Mouse (Mus musculus) natural killer cell, adult 2 months (primary cell): ENCODE measurements around the gene Pitpnm1.

Experiments used
- DNase-seq, 2 experiments: peaks; one replicate each; pipeline ENCODE4 v3.0.0; 2022; ENCODE audit warnings: low spot score in 2 of 2

Pitpnm1 gene

GRCm38 (mm10) chr19:4140147-4140546, 40.3 kb downstream of the Pitpnm1 start:
- DNase-seq = no peak

GRCm38 (mm10) chr19:4142416-4143173, 42.8 kb downstream of the Pitpnm1 start:
- no peak for DNase-seq

- no peak for DNase-seq
Observed at GRCm38 (mm10) chr19:4143759-4144268, 44.0 kb downstream of the Pitpnm1 start, which contains the start of gene Cabp4. Gene Cabp4, minus strand, starts transcription at chr19:4144033.

- DNase-seq = no peak
Observed at GRCm38 (mm10) chr19:4144550-4145498, 45.0 kb downstream of the Pitpnm1 start.

GRCm38 (mm10) chr19:4145936-4146335, 46.1 kb downstream of the Pitpnm1 start:
- DNase-seq = no peak

- DNase-seq = no peak
Observed at GRCm38 (mm10) chr19:4146366-4147021, 46.7 kb downstream of the Pitpnm1 start.

- DNase-seq = no peak
Observed at GRCm38 (mm10) chr19:4147022-4147405, 47.2 kb downstream of the Pitpnm1 start.

- DNase-seq = no peak
Observed at GRCm38 (mm10) chr19:4147782-4148490, 48.1 kb downstream of the Pitpnm1 start.

GRCm38 (mm10) chr19:4148491-4148806, 48.7 kb downstream of the Pitpnm1 start, which contains the start of gene Coro1b:
Gene Coro1b, plus strand, starts transcription at chr19:4148619.
- DNase-seq = peak; percentile 81 to 89

- no peak for DNase-seq
Observed at GRCm38 (mm10) chr19:4148819-4149218, 49.0 kb downstream of the Pitpnm1 start.

GRCm38 (mm10) chr19:4149283-4149682, 49.5 kb downstream of the Pitpnm1 start:
- no peak for DNase-seq

GRCm38 (mm10) chr19:4149764-4150461, 50.1 kb downstream of the Pitpnm1 start:
- DNase-seq = no peak

GRCm38 (mm10) chr19:4150567-4151487, 51.0 kb downstream of the Pitpnm1 start:
- DNase-seq = no peak

- DNase-seq = no peak
Observed at GRCm38 (mm10) chr19:4151488-4151860, 51.7 kb downstream of the Pitpnm1 start.

GRCm38 (mm10) chr19:4151898-4152297, 52.1 kb downstream of the Pitpnm1 start:
- no peak for DNase-seq

GRCm38 (mm10) chr19:4152445-4153231, 52.8 kb downstream of the Pitpnm1 start:
- no peak for DNase-seq

GRCm38 (mm10) chr19:4153232-4153654, 53.4 kb downstream of the Pitpnm1 start, which contains the start of gene Ptprcap:
Gene Ptprcap, plus strand, starts transcription at chr19:4153604.
- DNase-seq = no peak

GRCm38 (mm10) chr19:4154437-4155222, 54.8 kb downstream of the Pitpnm1 start:
- DNase-seq = peak; percentile 60 to 61
